Mouse (Mus musculus): ENCODE results near the gene Ttc9b. TPM values are rescaled to one million over a fixed set of nuclear protein-coding genes. Genes with fewer than 3 reads are reported as not detected.

Gene Ttc9b
- total RNA-seq (2014; rRNA removed) (104 and 132 TPM in 2 replicates), polyA plus RNA-seq (2015; fragmentation: Nextera tagmentation; extraction: Ambion mirVana) (124 and 127 TPM in 2 replicates)

GRCm38 (mm10) chr7:27653681-27654437 is at the start of gene Ttc9b:
Ttc9b (plus strand) TSS chr7:27653915.
- ATAC-seq (peak; percentile 76), DNase-seq (ENCODE audit: low spot score) (peak; percentile 91)
- H3K36me3 ChIP-seq (ENCODE audit: insufficient read depth, low read length): peaks cover 17% of the 10 kb centered on the region; the same call in 1 of the 2 replicates
- TF ChIP-seq CTCF (IDR thresholded peaks at IDR 0.05; ENCODE audit: low read depth): peak; percentile 49
- no peaks in the 10 kb centered on the region for H3K4me1 ChIP-seq (ENCODE audit: insufficient read depth, low read length)
- H3K9ac ChIP-seq (replicated peaks; ENCODE audit: low read length): peak within 1 kb of the TSS; percentile 82
- 2% methylated on average over 54 of the region's 62 CpGs for WGBS
- peak within 1 kb of the TSS; percentile 92 for H3K27ac ChIP-seq
- peak within 1 kb of the TSS; percentile 62 for H3K4me2 ChIP-seq (ENCODE audit: low read depth, low read length)
- peak within 1 kb of the TSS; percentile 55 for H3K4me3 ChIP-seq (ENCODE audit: low read length)
- no peaks in the 10 kb centered on the region for H3K9me3 ChIP-seq (ENCODE audit: low read length)
- no peaks in the 10 kb centered on the region for H3K27me3 ChIP-seq (ENCODE audit: insufficient read depth, low read length)

- peak; percentile 55 for DNase-seq (ENCODE audit: low spot score)
- Histone ChIP-seq H3K9ac (replicated peaks; ENCODE audit: low read length) (0 out of 2 replicates have a peak overlapping the region, but pooled peaks have one; percentile 25), H3K27me3 (ENCODE audit: insufficient read depth, low read length) (no peaks in the 10 kb centered on the region), H3K4me3 (ENCODE audit: low read length) (no peak overlapping the region), H3K4me2 (ENCODE audit: low read depth, low read length) (0 out of 2 replicates have a peak overlapping the region, but pooled peaks have one; percentile 11), H3K27ac (peak overlapping the region; percentile 78), H3K4me1 (ENCODE audit: insufficient read depth, low read length) (peaks cover 68% of the 10 kb centered on the region), H3K36me3 (ENCODE audit: insufficient read depth, low read length) (peaks cover 6% of the 10 kb centered on the region; the same call in 1 of the 2 replicates), H3K9me3 (ENCODE audit: low read length) (no peaks in the 10 kb centered on the region)
- 0 out of 2 replicates have a peak, but pooled peaks have one; percentile 8 for ATAC-seq
- WGBS: 29% methylated on average over 5 of the region's 5 CpGs
- no peak for TF ChIP-seq CTCF (IDR thresholded peaks at IDR 0.05; ENCODE audit: low read depth)
Observed at GRCm38 (mm10) chr7:27604661-27605348, 48.9 kb upstream of the Ttc9b start.

- Histone ChIP-seq H3K9me3 (ENCODE audit: low read length) (no peaks in the 10 kb centered on the region), H3K27me3 (ENCODE audit: insufficient read depth, low read length) (no peaks in the 10 kb centered on the region), H3K9ac (replicated peaks; ENCODE audit: low read length) (peak overlapping the region; percentile 25; the same call in 1 of the 2 replicates), H3K4me2 (ENCODE audit: low read depth, low read length) (0 out of 2 replicates have a peak overlapping the region, but pooled peaks have one; percentile 11), H3K4me1 (ENCODE audit: insufficient read depth, low read length) (peaks cover 61% of the 10 kb centered on the region), H3K27ac (peak overlapping the region; percentile 78), H3K36me3 (ENCODE audit: insufficient read depth, low read length) (peaks cover 9% of the 10 kb centered on the region; the same call in 1 of the 2 replicates), H3K4me3 (ENCODE audit: low read length) (no peak overlapping the region)
- no peak for TF ChIP-seq CTCF (IDR thresholded peaks at IDR 0.05; ENCODE audit: low read depth)
- peak; percentile 43 for DNase-seq (ENCODE audit: low spot score)
- 61% methylated on average over 9 of the region's 9 CpGs for WGBS
- peak; percentile 33; the same call in 1 of the 2 replicates for ATAC-seq
Observed at GRCm38 (mm10) chr7:27605499-27606285, 48.0 kb upstream of the Ttc9b start.

DNA sequence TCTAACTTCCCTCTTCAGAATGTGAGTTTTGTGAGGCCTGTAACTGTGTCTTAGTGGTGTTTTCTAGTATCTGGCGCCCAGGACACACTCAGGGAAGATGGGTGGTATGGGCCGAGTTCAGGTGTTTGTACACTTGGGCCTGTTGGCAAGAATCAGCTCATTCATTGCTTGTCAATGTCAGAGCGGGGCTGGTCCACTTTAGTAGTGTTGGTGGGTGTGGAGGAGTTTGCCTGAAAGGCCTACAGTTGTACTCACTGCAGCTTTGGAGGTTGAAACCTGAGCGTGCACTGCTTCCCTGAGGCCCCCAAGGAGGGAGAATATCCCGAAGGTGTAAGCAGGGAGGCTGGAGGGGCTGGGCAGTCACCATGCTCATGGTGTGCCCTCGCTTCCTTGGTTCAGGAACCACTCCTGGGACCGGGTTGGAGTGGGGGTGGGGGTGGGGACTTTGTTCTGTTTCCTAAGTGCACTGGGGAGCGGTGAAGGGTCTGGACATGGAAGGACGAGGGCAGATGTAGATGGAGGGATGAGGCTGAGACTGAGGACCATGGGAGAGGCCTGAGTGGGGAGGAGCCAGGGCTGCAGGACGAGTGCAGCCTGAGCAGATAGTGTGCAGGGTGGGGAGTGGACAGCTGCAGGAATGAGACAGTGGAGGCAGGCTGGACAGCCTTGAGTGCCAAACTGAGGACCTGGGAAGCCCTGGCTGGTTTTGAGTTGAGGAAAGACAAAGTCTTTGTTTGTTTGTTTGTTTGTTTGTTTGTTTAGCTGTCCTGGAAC is 47.0 kb upstream of the Ttc9b start:
- Histone ChIP-seq H3K9me3 (ENCODE audit: low read length) (no peaks in the 10 kb centered on the region), H3K9ac (replicated peaks; ENCODE audit: low read length) (no peak overlapping the region), H3K36me3 (ENCODE audit: insufficient read depth, low read length) (peaks cover 12% of the 10 kb centered on the region; the same call in 1 of the 2 replicates), H3K4me2 (ENCODE audit: low read depth, low read length) (no peak overlapping the region), H3K4me3 (ENCODE audit: low read length) (no peak overlapping the region), H3K4me1 (ENCODE audit: insufficient read depth, low read length) (peaks cover 53% of the 10 kb centered on the region), H3K27me3 (ENCODE audit: insufficient read depth, low read length) (no peaks in the 10 kb centered on the region), H3K27ac (peak overlapping the region; percentile 78)
- no peak for TF ChIP-seq CTCF (IDR thresholded peaks at IDR 0.05; ENCODE audit: low read depth)
- no peak for ATAC-seq
- 62% methylated on average over 10 of the region's 10 CpGs for WGBS
- DNase-seq (ENCODE audit: low spot score): no peak

GRCm38 (mm10) chr7:27607580-27607979 is 46.1 kb upstream of the Ttc9b start:
- Histone ChIP-seq H3K36me3 (ENCODE audit: insufficient read depth, low read length) (peaks cover 12% of the 10 kb centered on the region; the same call in 1 of the 2 replicates), H3K4me2 (ENCODE audit: low read depth, low read length) (no peak overlapping the region), H3K27ac (peak overlapping the region; percentile 78), H3K4me3 (ENCODE audit: low read length) (no peak overlapping the region), H3K27me3 (ENCODE audit: insufficient read depth, low read length) (no peaks in the 10 kb centered on the region), H3K4me1 (ENCODE audit: insufficient read depth, low read length) (peaks cover 48% of the 10 kb centered on the region), H3K9ac (replicated peaks; ENCODE audit: low read length) (no peak overlapping the region), H3K9me3 (ENCODE audit: low read length) (no peaks in the 10 kb centered on the region)
- ATAC-seq (peak; percentile 81), DNase-seq (ENCODE audit: low spot score) (peak; percentile 84)
- WGBS: 31% methylated on average over 5 of the region's 5 CpGs
- no peak for TF ChIP-seq CTCF (IDR thresholded peaks at IDR 0.05; ENCODE audit: low read depth)
